Mouse (Mus musculus) WW6 (cell line): ENCODE measurements around the gene Macrod1.
A peak's percentile ranks its signal among the peaks of the same experiment; 100 is the strongest.

ENCODE experiments used
- DNase-seq: peaks from one replicate; pipeline ENCODE4 v3.0.0-alpha.2; 2013; ENCODE audit warnings: low read depth, low spot score

Macrod1 gene

GRCm38 (mm10) chr19:7140856-7141421 lies 84.3 kb downstream of the Macrod1 start:
- DNase-seq: no peak

DNA sequence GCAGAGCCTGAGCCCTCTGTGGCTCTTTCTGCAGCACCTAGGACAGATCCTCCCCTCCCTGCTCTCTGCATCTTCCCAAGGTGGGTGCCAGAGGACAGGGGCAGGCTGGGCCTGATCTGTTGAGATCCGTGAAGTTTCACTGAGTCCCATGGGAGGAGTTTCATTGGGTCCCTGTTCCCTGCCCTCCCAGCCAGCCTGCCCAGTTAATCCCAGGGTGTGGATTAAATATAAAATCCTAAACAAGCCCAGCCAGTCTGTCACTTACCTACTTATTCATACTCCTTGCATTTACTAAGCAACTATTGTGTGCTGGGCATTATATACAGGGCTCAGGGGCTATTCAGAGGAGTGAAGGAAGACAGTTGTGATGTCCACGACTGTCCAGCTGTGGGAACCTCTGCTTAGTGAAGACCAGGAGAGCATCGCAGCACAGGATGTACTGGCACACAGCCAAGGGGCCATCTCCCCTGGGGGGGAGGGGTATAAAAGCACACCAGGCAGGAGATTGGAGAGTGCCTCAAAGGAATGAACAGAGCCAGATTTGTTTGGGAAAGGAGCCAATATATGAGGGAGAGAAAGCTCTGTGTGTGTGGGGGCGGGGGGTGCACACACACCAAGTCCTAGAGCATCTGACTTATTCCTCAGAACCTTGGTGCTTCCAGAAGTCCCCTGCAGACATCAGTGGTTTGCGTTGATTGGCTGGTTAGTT lies 85.8 kb downstream of the Macrod1 start:
- DNase-seq: no peak

GRCm38 (mm10) chr19:7143854-7144253 lies 87.2 kb downstream of the Macrod1 start:
- DNase-seq: peak; percentile 62

GRCm38 (mm10) chr19:7144458-7144857 lies 87.8 kb downstream of the Macrod1 start:
- no peak for DNase-seq

DNA sequence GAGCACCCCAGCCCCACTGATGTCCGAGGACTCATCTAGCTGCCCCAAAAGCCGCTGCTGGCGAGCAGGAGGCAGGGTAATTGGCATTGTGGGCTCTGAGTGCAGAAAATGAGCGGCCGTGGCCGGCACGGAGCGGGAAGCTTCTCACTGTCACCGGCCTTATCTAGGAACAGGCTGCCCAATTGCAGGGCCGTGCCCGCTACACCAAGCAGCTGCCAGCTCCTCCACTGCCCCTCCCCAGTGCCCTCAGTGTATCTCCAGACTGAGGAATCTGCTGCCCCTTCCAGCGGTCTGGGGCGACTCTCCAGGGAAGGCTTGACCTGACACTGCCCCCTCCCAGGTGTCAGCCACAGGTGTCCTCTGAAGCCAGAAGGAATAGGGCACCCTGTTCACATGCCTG lies 89.8 kb downstream of the Macrod1 start:
- no peak for DNase-seq

DNA sequence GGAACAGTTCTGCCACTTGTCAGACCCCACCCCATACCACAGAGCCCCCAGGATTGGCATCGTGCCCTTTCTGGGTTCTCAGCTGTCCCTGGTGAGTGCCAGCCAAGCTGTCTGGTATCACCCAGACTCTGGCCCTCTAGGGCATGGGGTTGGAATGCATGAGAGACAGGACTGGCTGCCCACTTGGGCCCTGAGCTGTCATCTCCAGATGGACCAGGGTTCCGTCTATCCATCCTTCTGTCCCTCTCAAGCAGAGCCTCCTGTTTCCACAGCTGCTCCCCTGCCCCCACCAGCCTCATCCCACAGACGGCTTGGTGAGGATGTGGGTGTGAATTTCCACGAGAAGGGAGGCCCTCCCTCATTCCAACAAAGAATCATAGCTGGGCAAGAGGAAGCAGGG lies 91.5 kb downstream of the Macrod1 start:
- DNase-seq: no peak

DNA sequence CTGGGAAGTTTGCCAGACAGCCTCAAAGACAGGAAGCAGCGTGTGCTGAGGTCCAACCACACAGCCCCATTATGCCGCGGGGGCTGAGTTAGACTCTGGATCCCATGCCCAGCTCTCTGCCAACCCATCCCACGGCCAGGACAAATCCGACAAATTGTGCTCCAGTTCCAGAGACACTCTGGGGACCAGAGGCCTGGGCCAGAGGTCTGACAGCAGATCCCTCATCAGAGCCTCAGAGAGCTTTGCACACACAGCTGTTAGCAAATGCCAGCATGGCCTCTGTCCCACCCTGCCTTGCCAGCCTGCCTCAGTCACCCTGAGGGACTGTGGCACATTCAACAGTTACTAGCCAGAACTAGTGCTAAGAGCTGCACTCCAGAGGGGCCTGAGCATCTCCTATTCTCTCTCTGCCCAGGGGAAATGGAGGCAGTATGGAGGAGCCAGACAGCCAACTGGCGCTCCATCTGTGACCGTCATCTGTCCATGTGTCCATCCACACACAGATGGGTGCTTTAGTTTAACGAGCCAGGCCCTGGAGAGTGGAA lies 92.0 kb downstream of the Macrod1 start:
- DNase-seq: no peak

- no peak for DNase-seq
Measured at GRCm38 (mm10) chr19:7149158-7149685, 92.6 kb downstream of the Macrod1 start.

DNA sequence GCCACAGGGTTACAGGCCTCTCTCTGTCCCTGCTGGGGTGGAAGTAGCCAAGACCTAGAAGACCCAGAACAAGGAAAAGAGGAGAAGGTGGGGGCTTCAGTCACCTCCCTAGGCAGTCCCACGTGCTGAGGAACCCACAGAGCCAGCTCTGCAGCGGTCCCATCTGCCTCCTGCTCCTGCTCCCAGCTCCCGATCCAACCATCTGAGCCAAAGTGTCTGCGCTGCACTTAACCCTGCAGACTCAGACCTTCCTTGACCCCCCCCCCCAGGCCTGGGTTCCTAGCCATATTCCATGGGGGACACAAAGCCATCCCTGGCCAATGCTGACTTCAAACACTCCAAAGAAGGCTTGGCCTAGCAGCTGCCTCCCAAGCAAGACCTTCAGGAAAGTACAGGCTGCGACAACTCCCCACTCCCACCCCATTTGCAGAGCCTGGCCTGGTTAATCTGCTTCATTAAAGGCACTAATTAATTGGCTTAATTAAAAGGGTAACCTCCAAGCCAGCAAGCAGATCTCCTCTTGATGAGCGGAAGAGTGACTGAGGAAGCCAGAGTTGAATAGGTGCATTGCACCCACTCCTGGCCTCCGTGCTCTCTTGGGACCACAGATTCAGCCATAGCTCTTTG lies 94.8 kb downstream of the Macrod1 start:
- DNase-seq: no peak

- no peak for DNase-seq
Measured at GRCm38 (mm10) chr19:7151927-7152653, 95.5 kb downstream of the Macrod1 start.

- no peak for DNase-seq
Measured at GRCm38 (mm10) chr19:7153232-7153631, 96.6 kb downstream of the Macrod1 start.

DNA sequence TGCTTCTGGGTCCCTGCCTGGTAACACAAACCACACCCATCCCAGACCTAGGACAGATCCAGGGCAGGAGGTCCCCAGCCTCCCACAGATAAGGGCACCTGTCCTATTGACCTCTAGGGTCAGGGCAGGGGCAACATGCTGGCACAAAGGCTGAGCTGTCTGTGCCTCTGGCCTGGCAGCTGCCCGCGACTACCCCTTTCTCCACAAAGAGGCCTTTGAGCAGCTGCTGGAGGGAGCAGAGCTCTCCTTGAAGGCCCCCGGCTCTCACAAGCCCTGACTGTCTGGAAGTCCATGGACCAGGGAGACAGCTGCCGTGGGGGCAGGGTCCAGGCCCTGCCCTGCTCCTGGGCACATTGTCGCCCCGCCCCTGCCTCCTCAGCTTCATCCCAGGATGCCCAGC lies 98.6 kb downstream of the Macrod1 start:
- DNase-seq: no peak

DNA sequence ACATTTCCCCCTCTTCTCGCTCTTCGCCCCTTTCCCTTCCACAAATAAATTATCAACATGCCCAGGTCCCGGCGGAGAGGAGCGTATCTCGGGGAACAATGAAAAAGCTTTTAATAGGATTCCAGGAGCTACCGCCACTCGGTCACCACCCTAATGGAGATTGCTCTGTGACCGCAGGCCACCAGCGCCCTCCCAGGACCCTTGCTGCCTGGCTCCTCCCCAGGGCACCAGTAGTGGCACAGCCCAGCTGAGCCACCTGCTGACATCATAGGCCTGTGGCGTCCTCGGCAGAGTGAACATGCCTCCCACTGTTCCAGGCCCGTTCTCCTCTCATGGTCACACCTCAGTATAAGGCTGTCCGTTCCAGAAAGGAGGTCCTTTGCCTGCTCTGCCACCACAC lies 101.1 kb downstream of the Macrod1 start:
- no peak for DNase-seq

DNA sequence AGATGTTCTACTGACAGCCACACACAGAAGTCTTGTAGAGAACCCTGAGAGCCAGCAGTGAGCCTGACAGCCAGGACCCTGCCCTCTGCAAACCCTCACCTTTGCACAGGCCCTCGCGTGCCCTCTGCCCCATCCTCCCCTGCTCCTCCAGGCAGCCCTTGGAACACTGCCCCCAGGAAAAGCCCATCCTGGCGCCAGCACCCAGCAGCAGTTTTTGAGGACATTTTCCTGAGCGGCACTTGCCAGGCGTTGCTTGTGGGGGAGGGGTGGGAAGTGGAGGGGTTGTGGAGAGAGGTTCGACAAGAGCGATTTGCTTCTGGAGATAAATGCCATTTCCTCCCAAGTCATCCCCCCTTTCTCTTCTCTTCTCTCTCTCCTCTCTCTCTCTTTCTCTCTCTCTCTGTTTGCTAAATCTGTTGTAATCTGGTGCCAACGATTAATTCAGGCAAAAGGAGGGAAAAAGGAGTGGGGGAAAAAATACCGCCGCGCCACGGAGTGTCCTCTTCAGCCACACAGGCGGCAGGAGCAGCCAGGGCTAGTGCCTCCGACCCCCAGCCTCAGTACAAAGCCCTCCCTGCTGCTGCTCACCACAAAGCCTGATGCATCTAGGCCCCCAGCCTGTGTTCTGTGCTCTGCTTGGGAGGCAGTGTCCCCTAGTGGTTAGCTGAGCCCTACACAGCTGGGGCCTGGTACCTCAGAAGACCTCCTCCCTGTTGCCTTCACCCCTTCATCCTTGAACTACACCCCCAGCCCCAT lies 103.7 kb downstream of the Macrod1 start:
- no peak for DNase-seq

DNA sequence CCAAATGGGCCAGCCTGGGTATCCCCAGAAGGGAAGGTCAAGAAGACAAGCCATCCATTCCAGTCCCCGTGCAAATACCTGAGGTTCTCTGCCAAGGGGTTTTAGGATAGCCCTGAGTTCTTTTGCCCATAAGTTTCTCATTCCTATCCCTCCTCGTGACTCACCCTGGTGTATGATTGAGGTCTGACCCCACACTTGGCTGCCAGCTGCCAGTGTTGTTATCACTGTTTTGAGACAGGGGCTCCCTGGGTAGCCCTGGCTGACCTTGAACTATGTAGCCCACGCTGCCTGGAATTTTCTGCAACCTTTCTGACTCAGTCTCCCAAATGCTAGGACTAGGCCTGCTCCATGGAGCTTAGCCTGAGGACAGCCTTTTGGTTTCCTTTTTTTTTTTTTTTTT lies 104.5 kb downstream of the Macrod1 start:
- no peak for DNase-seq

GRCm38 (mm10) chr19:7164238-7164637 lies 107.6 kb downstream of the Macrod1 start:
- DNase-seq: no peak

GRCm38 (mm10) chr19:7164820-7165323 lies 108.3 kb downstream of the Macrod1 start:
- DNase-seq: no peak

DNA sequence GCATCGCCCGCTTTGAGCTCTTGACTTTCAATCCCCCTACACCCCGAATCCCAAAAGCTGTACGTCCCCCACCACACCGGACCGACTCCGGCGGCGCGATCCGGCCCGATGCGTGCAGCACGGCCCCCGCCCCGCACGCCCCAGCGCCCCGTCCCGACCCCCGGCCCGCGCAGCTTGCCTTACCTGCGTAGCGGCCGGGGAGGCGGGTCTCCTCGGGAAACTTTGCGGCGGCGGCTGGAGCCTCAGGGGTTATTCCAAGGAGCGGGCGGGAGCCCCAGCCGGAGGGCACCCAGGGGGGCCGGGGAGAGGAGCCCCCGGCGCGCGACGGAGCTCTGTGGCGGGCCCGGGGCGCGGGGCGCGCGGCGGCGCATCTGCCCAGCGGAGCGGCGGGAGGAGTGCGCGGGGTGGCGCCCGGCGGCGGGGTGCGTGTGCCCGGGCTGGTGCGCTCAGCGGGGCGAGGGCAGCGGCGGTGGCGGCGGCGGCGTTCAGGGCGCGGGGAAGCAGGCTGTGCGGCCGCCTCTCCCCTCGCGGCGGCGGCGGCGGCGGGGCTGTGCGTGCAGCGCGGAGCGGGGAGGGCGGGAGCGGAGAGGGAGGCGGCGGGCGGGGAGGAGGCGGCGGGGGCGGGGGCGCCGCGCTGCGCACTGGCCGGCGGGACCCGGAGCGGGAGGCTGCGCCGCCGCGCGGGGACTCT lies 109.0 kb downstream of the Macrod1 start:
- no peak for DNase-seq

GRCm38 (mm10) chr19:7166200-7166711 lies 109.6 kb downstream of the Macrod1 start:
- no peak for DNase-seq

DNA sequence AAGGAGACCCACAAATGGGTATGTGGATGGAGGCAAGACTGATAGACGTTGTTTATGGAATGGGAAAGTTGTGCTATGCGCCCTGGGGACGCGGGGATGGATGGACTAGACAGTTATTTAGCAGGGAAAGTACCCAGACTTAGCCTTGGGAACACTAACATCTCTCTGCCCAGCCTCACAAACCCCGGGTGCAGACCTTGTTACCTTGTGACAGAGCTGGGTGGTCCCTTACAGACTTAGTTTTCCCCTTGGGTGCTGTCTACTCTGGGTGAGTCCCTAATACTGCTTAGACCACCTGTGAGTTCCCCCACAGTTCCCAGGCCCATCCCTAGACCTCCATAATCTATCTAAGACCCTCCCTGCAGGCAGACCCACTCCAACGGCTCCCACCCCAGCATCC lies 110.2 kb downstream of the Macrod1 start:
- no peak for DNase-seq
